Mouse (Mus musculus): ENCODE data around the gene Guca2a.

DNA sequence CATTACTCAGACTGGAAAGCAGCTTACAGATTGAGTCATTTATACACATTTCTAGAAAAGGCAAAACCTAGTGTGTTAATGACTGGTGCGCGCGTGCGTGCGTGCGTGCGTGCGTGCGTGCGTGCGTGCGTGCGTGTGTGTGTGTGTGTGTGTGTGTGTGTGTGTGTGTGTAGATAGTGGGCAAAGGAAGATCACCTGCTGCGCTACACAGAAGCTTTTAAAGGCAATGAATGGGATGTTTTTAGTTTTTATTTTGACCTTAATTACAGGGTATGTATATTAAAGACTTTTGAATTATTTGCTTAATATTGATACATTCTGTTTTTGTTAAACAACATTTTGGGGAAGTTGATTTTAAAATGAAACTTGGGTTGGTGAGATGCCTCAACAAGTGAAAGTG, 43.2 kb upstream of the Guca2a start:
- no peak for TF ChIP-seq CTCF (IDR thresholded peaks at IDR 0.05; ENCODE audit: borderline replicate concordance, insufficient read depth, low read length)
- TF ChIP-seq POLR2A (IDR thresholded peaks at IDR 0.05; ENCODE audit: low read depth, low read length): no peak
